ENCODE assay signal across 8 mouse cellular contexts in genomic region chr9:111311031-111311842, GRCm38 (mm10). TPM values are rescaled to one million over a fixed set of nuclear protein-coding genes. Genes with fewer than 3 reads are reported as not detected.
A peak's percentile ranks its signal among the peaks of the same experiment; 100 is the strongest.
DNase-seq lines count a peak whose midpoint lies in the region; ATAC-seq and TF ChIP-seq lines count a peak whose summit lies in the region.

Gene Trank1, plus strand, starts transcription at chr9:111311739.

- no peak within 1 kb of the TSS for H3K9ac ChIP-seq in stomach, embryonic 15.5 days

- DNase-seq in lung, postnatal 10 days, result peak; percentile 12
- no peak for DNase-seq in lung, adult 2 months
- peak; percentile 32 for DNase-seq in cerebellum, adult 11-12 months
- peak; percentile 25 for DNase-seq in kidney, postnatal 14 days
- DNase-seq in lung, postnatal 4 days, result peak; percentile 8 to 37
- no peak for DNase-seq in thymus, postnatal 14 days

- WGBS in lung, adult 2 months, result 11% methylated on average over 72 of the region's 72 CpGs
- 8% methylated on average over 72 of the region's 72 CpGs for WGBS in stomach, embryonic 15.5 days

- TF ChIP-seq POLR2A in lung, adult 2 months (IDR thresholded peaks at IDR 0.05; ENCODE audit: borderline replicate concordance, extremely low read depth, low read depth, low read length), result no peak

- no peaks in the 10 kb centered on the region for H3K36me3 ChIP-seq in stomach, embryonic 15.5 days

- TF ChIP-seq CTCF in lung, adult 2 months (IDR thresholded peaks at IDR 0.05; ENCODE audit: insufficient read depth, low read length), result no peak

- H3K27ac ChIP-seq in stomach, embryonic 15.5 days, result no peak within 1 kb of the TSS

- H3K9me3 ChIP-seq in stomach, embryonic 15.5 days, result no peaks in the 10 kb centered on the region

- no peaks in the 10 kb centered on the region; the same call in 1 of the 2 replicates for H3K4me1 ChIP-seq in lung, adult 2 months (ENCODE audit: control insufficient read depth, insufficient read depth, low read length)
- peaks cover 17% of the 10 kb centered on the region for H3K4me1 ChIP-seq in stomach, embryonic 15.5 days

- H3K4me2 ChIP-seq in stomach, embryonic 15.5 days, result peak within 1 kb of the TSS; percentile 74

- H3K27me3 ChIP-seq in stomach, embryonic 15.5 days (replicated peaks), result peaks cover 48% of the 10 kb centered on the region

- peak; percentile 51; the same call in 1 of the 2 replicates for ATAC-seq in frontal cortex, adult (ENCODE audit: low TSS enrichment)
- ATAC-seq in stomach, embryonic 15.5 days (ENCODE audit: insufficient read depth, low FRiP score, low read depth), result peak; percentile 39; the same call in 1 of the 2 replicates

- H3K4me3 ChIP-seq in lung, adult 2 months (replicated peaks; ENCODE audit: extremely low read depth, low read depth, low read length), result no peak within 1 kb of the TSS
- peak within 1 kb of the TSS; percentile 49 for H3K4me3 ChIP-seq in stomach, embryonic 15.5 days (replicated peaks)

RNA-seq across cellular contexts. Expression of gene Trank1, which starts in this region (rescaled TPM):
- 0.05 and 0.20 TPM in 2 replicates for polyA plus RNA-seq in lung, adult 2 months (2012; rRNA removed)
- polyA plus RNA-seq in stomach, embryonic 15.5 days (2015; fragmentation: Nextera tagmentation; extraction: Ambion mirVana), result 0.10 and 0.13 TPM in 2 replicates

Comparison
In these comparisons a context has a peak if more than half of its experiments do, and no peak if none do; other contexts are left out.
1. DNase-seq: peak in lung, postnatal 10 days (single experiment), cerebellum, adult 11-12 months (single experiment), kidney, postnatal 14 days (single experiment) and lung, postnatal 4 days (2 of 2); none in lung, adult 2 months (single experiment) and thymus, postnatal 14 days (single experiment).
2. Peak in ATAC-seq, H3K4me3 ChIP-seq and H3K4me2 ChIP-seq in stomach, embryonic 15.5 days; RNA of the gene not detected or under 1 TPM.